Mouse (Mus musculus) embryonic fibroblast, embryonic 13.5 days (primary cell): ENCODE data around the gene Adora1.

ENCODE experiments used
- CTCF ChIP-seq: IDR thresholded peaks from 2 replicates; pipeline ENCODE4 v1.5.1; 2011; ENCODE audit warnings: mild to moderate bottlenecking, control low read depth, low read length, moderate library complexity, borderline replicate concordance; ENCODE audit not compliant: insufficient read depth
- POLR2A ChIP-seq: IDR thresholded peaks from 2 replicates; pipeline ENCODE4 v1.6.1; 2011; ENCODE audit warnings: low read depth, mild to moderate bottlenecking, control low read depth, low read length, moderate library complexity

DNA sequence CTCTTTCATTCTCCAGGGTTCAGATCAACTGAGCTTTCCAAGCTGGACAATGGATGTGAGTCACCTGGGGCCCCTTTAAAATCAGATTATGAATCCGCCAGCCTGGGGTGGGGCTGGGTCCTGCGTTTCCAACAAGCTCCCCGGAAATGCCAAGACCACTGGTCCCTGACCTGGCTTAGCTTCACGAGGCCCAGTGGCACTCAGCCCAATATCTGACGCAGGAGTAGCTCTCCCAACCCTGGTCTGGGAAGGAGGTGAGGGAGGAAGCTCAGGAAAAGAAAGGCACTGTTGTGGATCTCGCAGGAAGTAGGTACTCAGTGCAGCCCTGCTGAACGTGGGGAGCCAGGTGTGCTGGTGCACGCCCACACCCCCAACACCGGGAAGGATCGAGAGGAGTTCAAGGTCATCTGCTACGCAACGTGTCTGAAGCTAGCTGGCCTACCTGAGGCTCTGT lies 18.2 kb downstream of the Adora1 start:
- TF ChIP-seq CTCF (no peak), POLR2A (no peak)
